Mouse (Mus musculus): ENCODE measurements around the gene Dnajb4. TPM values are rescaled to one million over a fixed set of nuclear protein-coding genes. Genes with fewer than 3 reads are reported as not detected.
"Not testable (repeated sequence)": the region's sequence is repeated elsewhere in the genome, so short reads cannot be mapped to it uniquely, and the experiment has no call there.

Dnajb4 gene
- 37.0 and 37.5 TPM in 2 replicates for polyA plus RNA-seq (2015; fragmentation: Nextera tagmentation; extraction: Ambion mirVana)

- peak within 1 kb of the TSS; percentile 90 for H3K4me2 ChIP-seq
- no peaks in the 10 kb centered on the region for H3K9me3 ChIP-seq
- no peaks in the 10 kb centered on the region for H3K27me3 ChIP-seq
- WGBS, result under 1% methylated on average over 81 of the region's 85 CpGs
- peak within 1 kb of the TSS; percentile 96 for H3K9ac ChIP-seq
- peaks cover 35% of the 10 kb centered on the region for H3K4me1 ChIP-seq (replicated peaks)
- peak within 1 kb of the TSS; percentile 69 for H3K4me3 ChIP-seq
- H3K36me3 ChIP-seq, result peaks cover 10% of the 10 kb centered on the region; the same call in 1 of the 2 replicates
- ATAC-seq (ENCODE audit: low FRiP score), result peak; percentile 96
- H3K27ac ChIP-seq, result peak within 1 kb of the TSS; percentile 100
These were observed at the start of gene Dnajb4, which contains the start of gene Fubp1 for GRCm38 (mm10) chr3:152209967-152210634. Gene Dnajb4 (minus strand): TSS chr3:152210302. Gene Fubp1 (plus strand): TSS chr3:152210422.

- peaks cover 16% of the 10 kb centered on the region for H3K27me3 ChIP-seq
- 42% methylated on average over 8 of the region's 9 CpGs for WGBS
- H3K36me3 ChIP-seq; H3K4me1 ChIP-seq (replicated peaks); H3K27ac ChIP-seq; H3K9ac ChIP-seq; H3K4me3 ChIP-seq; H3K4me2 ChIP-seq; H3K9me3 ChIP-seq: not testable (repeated sequence)
- ATAC-seq (ENCODE audit: low FRiP score), result peak; percentile 55; the same call in 1 of the 2 replicates
These were observed 49.3 kb upstream of the Dnajb4 start for GRCm38 (mm10) chr3:152259409-152259808.

GRCm38 (mm10) chr3:152257528-152257927, 47.4 kb upstream of the Dnajb4 start:
- 90% methylated on average over 3 of the region's 3 CpGs for WGBS
- Histone ChIP-seq H3K4me1 (replicated peaks) (peaks cover 4% of the 10 kb centered on the region), H3K4me3 (no peak overlapping the region), H3K4me2 (no peak overlapping the region), H3K9me3 (no peaks in the 10 kb centered on the region), H3K27me3 (no peaks in the 10 kb centered on the region), H3K27ac (no peak overlapping the region), H3K36me3 (no peaks in the 10 kb centered on the region), H3K9ac (no peak overlapping the region)
- no peak for ATAC-seq (ENCODE audit: low FRiP score)

- no peak overlapping the region for H3K4me3 ChIP-seq
- no peaks in the 10 kb centered on the region for H3K4me1 ChIP-seq (replicated peaks)
- no peak overlapping the region for H3K27ac ChIP-seq
- no peak for ATAC-seq (ENCODE audit: low FRiP score)
- no peak overlapping the region for H3K4me2 ChIP-seq
- no peak overlapping the region for H3K9ac ChIP-seq
- H3K9me3 ChIP-seq, result no peaks in the 10 kb centered on the region
- no peaks in the 10 kb centered on the region for H3K36me3 ChIP-seq
- WGBS, result 90% methylated on average over 1 of the region's 1 CpGs
- no peaks in the 10 kb centered on the region for H3K27me3 ChIP-seq
These were observed 40.4 kb upstream of the Dnajb4 start for GRCm38 (mm10) chr3:152250487-152250886.

GRCm38 (mm10) chr3:152247708-152248107, 37.6 kb upstream of the Dnajb4 start:
- H3K27ac ChIP-seq, result no peak overlapping the region
- no peaks in the 10 kb centered on the region for H3K4me1 ChIP-seq (replicated peaks)
- no peaks in the 10 kb centered on the region for H3K27me3 ChIP-seq
- no peak overlapping the region for H3K4me3 ChIP-seq
- no peaks in the 10 kb centered on the region for H3K36me3 ChIP-seq
- no peaks in the 10 kb centered on the region for H3K9me3 ChIP-seq
- no peak overlapping the region for H3K9ac ChIP-seq
- 91% methylated on average over 12 of the region's 12 CpGs for WGBS
- no peak overlapping the region for H3K4me2 ChIP-seq
- ATAC-seq (ENCODE audit: low FRiP score), result no peak

GRCm38 (mm10) chr3:152245273-152245910, 35.3 kb upstream of the Dnajb4 start:
- H3K9ac ChIP-seq, result no peak overlapping the region
- no peaks in the 10 kb centered on the region for H3K9me3 ChIP-seq
- H3K4me2 ChIP-seq, result no peak overlapping the region
- H3K4me3 ChIP-seq, result no peak overlapping the region
- H3K36me3 ChIP-seq, result no peaks in the 10 kb centered on the region
- H3K27me3 ChIP-seq, result no peaks in the 10 kb centered on the region
- no peak for ATAC-seq (ENCODE audit: low FRiP score)
- WGBS, result 77% methylated on average over 5 of the region's 5 CpGs
- no peak overlapping the region for H3K27ac ChIP-seq
- H3K4me1 ChIP-seq (replicated peaks), result no peaks in the 10 kb centered on the region

GRCm38 (mm10) chr3:152243304-152243703, 33.2 kb upstream of the Dnajb4 start:
- peaks cover 12% of the 10 kb centered on the region for H3K36me3 ChIP-seq

GRCm38 (mm10) chr3:152241098-152241497, 31.0 kb upstream of the Dnajb4 start:
- Histone ChIP-seq H3K4me2 (no peak overlapping the region), H3K36me3 (peaks cover 22% of the 10 kb centered on the region), H3K27me3 (no peaks in the 10 kb centered on the region), H3K9ac (no peak overlapping the region), H3K4me1 (replicated peaks) (no peaks in the 10 kb centered on the region), H3K27ac (no peak overlapping the region), H3K9me3 (no peaks in the 10 kb centered on the region), H3K4me3 (no peak overlapping the region)
- WGBS, result 90% methylated on average over 3 of the region's 3 CpGs
- no peak for ATAC-seq (ENCODE audit: low FRiP score)

More at GRCm38 (mm10) chr3:152243304-152243703, 33.2 kb upstream of the Dnajb4 start:
- Histone ChIP-seq H3K9ac (no peak overlapping the region), H3K4me1 (replicated peaks) (no peaks in the 10 kb centered on the region), H3K9me3 (no peaks in the 10 kb centered on the region), H3K27me3 (no peaks in the 10 kb centered on the region), H3K27ac (no peak overlapping the region), H3K4me2 (no peak overlapping the region), H3K4me3 (no peak overlapping the region)
- no peak for ATAC-seq (ENCODE audit: low FRiP score)
- WGBS, result 81% methylated on average over 4 of the region's 4 CpGs

- Histone ChIP-seq H3K9me3 (no peaks in the 10 kb centered on the region), H3K27me3 (no peaks in the 10 kb centered on the region), H3K4me3 (no peak overlapping the region), H3K9ac (no peak overlapping the region), H3K27ac (no peak overlapping the region), H3K36me3 (peaks cover 29% of the 10 kb centered on the region), H3K4me2 (no peak overlapping the region), H3K4me1 (replicated peaks) (no peaks in the 10 kb centered on the region)
- WGBS, result 95% methylated on average over 1 of the region's 1 CpGs
- no peak; the same call in 1 of the 2 replicates for ATAC-seq (ENCODE audit: low FRiP score)
These were observed 29.5 kb upstream of the Dnajb4 start for GRCm38 (mm10) chr3:152239592-152239991.

- no peak overlapping the region for H3K27ac ChIP-seq
- peaks cover 34% of the 10 kb centered on the region for H3K36me3 ChIP-seq
- 66% methylated on average over 2 of the region's 2 CpGs for WGBS
- H3K4me3 ChIP-seq, result no peak overlapping the region
- H3K9me3 ChIP-seq, result no peaks in the 10 kb centered on the region
- H3K4me1 ChIP-seq (replicated peaks), result no peaks in the 10 kb centered on the region
- no peak overlapping the region for H3K4me2 ChIP-seq
- no peak overlapping the region for H3K9ac ChIP-seq
- H3K27me3 ChIP-seq, result no peaks in the 10 kb centered on the region
- no peak for ATAC-seq (ENCODE audit: low FRiP score)
These were observed 28.7 kb upstream of the Dnajb4 start for GRCm38 (mm10) chr3:152238836-152239235.

- Histone ChIP-seq H3K27me3 (no peaks in the 10 kb centered on the region), H3K9me3 (no peaks in the 10 kb centered on the region), H3K27ac (no peak overlapping the region), H3K36me3 (peaks cover 47% of the 10 kb centered on the region), H3K4me3 (no peak overlapping the region), H3K4me2 (no peak overlapping the region), H3K4me1 (replicated peaks) (no peaks in the 10 kb centered on the region), H3K9ac (no peak overlapping the region)
- 98% methylated on average over 1 of the region's 1 CpGs for WGBS
- no peak for ATAC-seq (ENCODE audit: low FRiP score)
These were observed 25.7 kb upstream of the Dnajb4 start for GRCm38 (mm10) chr3:152235805-152236204.

- Histone ChIP-seq H3K9ac (no peak overlapping the region), H3K4me2 (no peak overlapping the region), H3K36me3 (peaks cover 50% of the 10 kb centered on the region), H3K9me3 (no peaks in the 10 kb centered on the region), H3K4me1 (replicated peaks) (no peaks in the 10 kb centered on the region), H3K27me3 (no peaks in the 10 kb centered on the region), H3K27ac (no peak overlapping the region), H3K4me3 (no peak overlapping the region)
- no peak for ATAC-seq (ENCODE audit: low FRiP score)
- WGBS, result 93% methylated on average over 1 of the region's 1 CpGs
These were observed 25.1 kb upstream of the Dnajb4 start for GRCm38 (mm10) chr3:152235238-152235637.
